Mouse (Mus musculus) ES-E14 (cell line): ENCODE data around the gene Pip4k2b.

Experiments
- MAFK ChIP-seq: IDR thresholded peaks from 2 replicates; pipeline ENCODE4 v1.6.1; 2014; ENCODE audit warnings: mild to moderate bottlenecking, low read depth, low read length, inconsistent platforms; ENCODE audit not compliant: insufficient read depth
- ZNF384 ChIP-seq: IDR thresholded peaks from 2 replicates; pipeline ENCODE4 v1.6.1; 2012; ENCODE audit warnings: low read depth, low read length, inconsistent platforms

- TF ChIP-seq ZNF384 (no peak), MAFK (no peak)
These were observed 25.5 kb downstream of the Pip4k2b start for GRCm38 (mm10) chr11:97719041-97719440.
